ENCODE assay signal across 9 mouse cellular contexts in the genomic region with DNA sequence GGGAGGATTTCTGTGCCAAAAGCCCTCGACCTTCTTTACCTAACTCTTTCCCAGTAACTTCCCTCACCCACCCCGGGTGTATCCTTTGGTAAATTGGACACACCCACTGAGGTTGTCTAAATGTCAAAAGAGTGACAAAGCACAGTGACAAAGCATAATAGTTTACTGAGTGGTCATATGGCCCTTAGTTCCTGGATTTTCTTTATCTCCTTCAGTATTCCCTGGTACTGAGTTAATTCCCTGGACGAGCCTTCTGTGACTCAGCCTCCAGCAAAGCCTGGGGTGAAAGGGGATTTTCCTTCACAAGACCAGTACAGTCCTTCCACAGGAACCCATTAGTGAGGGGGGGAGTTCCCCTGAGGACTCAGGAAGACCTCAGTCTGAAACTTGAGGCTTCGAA. TPM values are rescaled to one million over a fixed set of nuclear protein-coding genes. Genes with fewer than 3 reads are reported as not detected.
DNase-seq lines count a peak whose midpoint lies in the region; ATAC-seq and TF ChIP-seq lines count a peak whose summit lies in the region.
"Had no signal": no experiment of that assay in that cellular context is flagged by ENCODE, and none has a peak within 500 bp of the region (broad histone marks: within the 10 kb centered on the region; RNA-seq: fewer than 3 reads in every experiment).

No protein-coding gene starts in this region.

- H3K4me1 ChIP-seq in intestine, embryonic 16.5 days (ENCODE audit: control insufficient read depth, insufficient read depth, low read length), result peaks cover 14% of the 10 kb centered on the region
- peaks cover 6% of the 10 kb centered on the region for H3K4me1 ChIP-seq in cerebellum, adult 2 months (ENCODE audit: control insufficient read depth, insufficient read depth, low read length)

- H3K9ac ChIP-seq in intestine, embryonic 16.5 days (ENCODE audit: low read depth, low read length), result no peak overlapping the region; the same call in 1 of the 2 replicates

- ATAC-seq in intestine, embryonic 16.5 days, result no peak

- H3K27me3 ChIP-seq in intestine, embryonic 16.5 days (replicated peaks; ENCODE audit: control insufficient read depth, insufficient read depth, low read length), result no peaks in the 10 kb centered on the region
- no peaks in the 10 kb centered on the region for H3K27me3 ChIP-seq in cerebellum, adult 2 months (ENCODE audit: control insufficient read depth, insufficient read depth, low read length)

- peak overlapping the region; percentile 2; the same call in 1 of the 2 replicates for H3K4me3 ChIP-seq in intestine, embryonic 16.5 days (ENCODE audit: low read length)
- H3K4me3 ChIP-seq in cerebellum, adult 2 months (replicated peaks; ENCODE audit: insufficient read depth, low read depth, low read length), result no peak overlapping the region

- peak overlapping the region; percentile 60; the same call in 1 of the 2 replicates for H3K4me2 ChIP-seq in intestine, embryonic 16.5 days (ENCODE audit: low read depth, low read length)

- TF ChIP-seq POLR2A in cerebellum, adult 2 months (IDR thresholded peaks at IDR 0.05; ENCODE audit: borderline replicate concordance, insufficient read depth, low read length), result no peak

- H3K36me3 ChIP-seq in intestine, embryonic 16.5 days (ENCODE audit: control insufficient read depth, insufficient read depth, low read length), result no peaks in the 10 kb centered on the region

- WGBS in intestine, embryonic 16.5 days, result 55% methylated on average over 4 of the region's 4 CpGs
- WGBS in cerebellum, adult 2 months, result 64% methylated on average over 4 of the region's 4 CpGs

- peak; percentile 91 for DNase-seq in 3T3-L1 (ENCODE audit: low read depth, low spot score)
- DNase-seq in 416B (ENCODE audit: low read depth), result peak; percentile 79
- DNase-seq in c-Kit-positive CD71-positive TER-119-positive erythroid progenitor cells, embryonic 14.5 days (ENCODE audit: low spot score), result peak; percentile 57
- no peak for DNase-seq in left cerebral cortex, adult 9 months (ENCODE audit: low spot score in 2 of 2)
- no peak for DNase-seq in embryo, embryonic 11 days
- no peak for DNase-seq in cerebellum, adult 2 months
- DNase-seq in right cerebral cortex, adult 2 months (ENCODE audit: low spot score in 2 of 2), result no peak
- DNase-seq: gastrocnemius, postnatal 10 days had no signal

- TF ChIP-seq CTCF in cerebellum, adult 2 months (IDR thresholded peaks at IDR 0.05; ENCODE audit: borderline replicate concordance, insufficient read depth, low read depth, low read length), result no peak

- H3K27ac ChIP-seq in intestine, embryonic 16.5 days (ENCODE audit: low read length), result peak overlapping the region; percentile 50; the same call in 1 of the 2 replicates
- H3K27ac ChIP-seq in cerebellum, adult 2 months (ENCODE audit: insufficient read depth, low read length), result no peak overlapping the region

- no peaks in the 10 kb centered on the region for H3K9me3 ChIP-seq in intestine, embryonic 16.5 days (ENCODE audit: control insufficient read depth, low read length)

RNA-seq across cellular contexts. Expression of gene Prr13, which starts 2.1 kb away (rescaled TPM):
- 173 and 182 TPM in 2 replicates for polyA plus RNA-seq in intestine, embryonic 16.5 days (2015; fragmentation: Nextera tagmentation; extraction: Ambion mirVana)
- 160 and 164 TPM in 2 replicates for polyA plus RNA-seq in cerebellum, adult 2 months (2012; rRNA removed)

RNA-seq across cellular contexts. Expression of gene Pcbp2, which starts 9.4 kb away (rescaled TPM):
- 138 and 152 TPM in 2 replicates for polyA plus RNA-seq in intestine, embryonic 16.5 days (2015; fragmentation: Nextera tagmentation; extraction: Ambion mirVana)
- 539 and 562 TPM in 2 replicates for polyA plus RNA-seq in cerebellum, adult 2 months (2012; rRNA removed)

RNA-seq across cellular contexts. Expression of gene Amhr2, which starts 15.8 kb away (rescaled TPM):
- polyA plus RNA-seq in intestine, embryonic 16.5 days (2015; fragmentation: Nextera tagmentation; extraction: Ambion mirVana), result 0.75 and 0.88 TPM in 2 replicates
- polyA plus RNA-seq in cerebellum, adult 2 months (2012; rRNA removed), result 3.2 TPM in 2 replicates

RNA-seq across cellular contexts. Expression of gene Gm10337, which starts 42.6 kb away (rescaled TPM):
- polyA plus RNA-seq in intestine, embryonic 16.5 days (2015; fragmentation: Nextera tagmentation; extraction: Ambion mirVana), result 5.5 TPM in 1 of 2 replicates, not detected in the other
- polyA plus RNA-seq in cerebellum, adult 2 months (2012; rRNA removed), result not detected in 2 replicates

RNA-seq across cellular contexts. Expression of gene Sp1, which starts 55.0 kb away (rescaled TPM):
- 6.8 and 7.2 TPM in 2 replicates for polyA plus RNA-seq in intestine, embryonic 16.5 days (2015; fragmentation: Nextera tagmentation; extraction: Ambion mirVana)
- polyA plus RNA-seq in cerebellum, adult 2 months (2012; rRNA removed), result 12.6 and 14.1 TPM in 2 replicates

Comparison
In these comparisons a context has a peak if more than half of its experiments do, and no peak if none do; other contexts are left out.
1. DNase-seq: peak in 3T3-L1 (single experiment), 416B (single experiment) and c-Kit-positive CD71-positive TER-119-positive erythroid progenitor cells, embryonic 14.5 days (single experiment); none in left cerebral cortex, adult 9 months (0 of 2), embryo, embryonic 11 days (single experiment), cerebellum, adult 2 months (0 of 2) and right cerebral cortex, adult 2 months (0 of 2).